Mouse (Mus musculus): Measurements from ENCODE around the gene Rplp1. TPM values are rescaled to one million over a fixed set of nuclear protein-coding genes. Genes with fewer than 3 reads are reported as not detected.

The Rplp1 gene
- total RNA-seq, 2 experiments from 2014 or later: 1,466 to 1,621 TPM

GRCm38 (mm10) chr9:61885964-61886363 is 28.4 kb downstream of the Rplp1 start:
- intact Hi-C loops (cut with DNase I; ENCODE audit: low total_unique reads): no loop called here
- no peak for DNase-seq

- no peak for DNase-seq
- intact Hi-C loops (cut with DNase I; ENCODE audit: low total_unique reads): no loop called here
Observed at GRCm38 (mm10) chr9:61884936-61885335, 29.4 kb downstream of the Rplp1 start.

GRCm38 (mm10) chr9:61884375-61884774 is 30.0 kb downstream of the Rplp1 start:
- intact Hi-C loops (cut with DNase I; ENCODE audit: low total_unique reads): no loop called here
- DNase-seq: no peak

- no peak for DNase-seq
- intact Hi-C loops (cut with DNase I; ENCODE audit: low total_unique reads): no loop called here
Observed at GRCm38 (mm10) chr9:61882179-61882578, 32.2 kb downstream of the Rplp1 start.

GRCm38 (mm10) chr9:61878889-61879288 is 35.5 kb downstream of the Rplp1 start:
- intact Hi-C loops (cut with DNase I; ENCODE audit: low total_unique reads): no loop called here
- peak; percentile 75 for DNase-seq

GRCm38 (mm10) chr9:61877373-61878112 is 36.8 kb downstream of the Rplp1 start:
- intact Hi-C loops (cut with DNase I; ENCODE audit: low total_unique reads): no loop called here
- peak; percentile 22 for DNase-seq

- DNase-seq: no peak
Observed at GRCm38 (mm10) chr9:61873325-61873724, 41.0 kb downstream of the Rplp1 start.

GRCm38 (mm10) chr9:61872246-61872941 is 41.9 kb downstream of the Rplp1 start:
- intact Hi-C loops (cut with DNase I; ENCODE audit: low total_unique reads): no loop called here

More at GRCm38 (mm10) chr9:61873325-61873724, 41.0 kb downstream of the Rplp1 start:
- intact Hi-C loops (cut with DNase I; ENCODE audit: low total_unique reads): no loop called here

GRCm38 (mm10) chr9:61871839-61872238 is 42.5 kb downstream of the Rplp1 start:
- DNase-seq: no peak
- intact Hi-C loops (cut with DNase I; ENCODE audit: low total_unique reads): no loop called here

More at GRCm38 (mm10) chr9:61872246-61872941, 41.9 kb downstream of the Rplp1 start:
- no peak for DNase-seq

- DNase-seq: no peak
- intact Hi-C loops (cut with DNase I; ENCODE audit: low total_unique reads): no loop called here
Observed at GRCm38 (mm10) chr9:61867659-61868058, 46.7 kb downstream of the Rplp1 start.

Other genes starting within 250 kb of the Rplp1 start
- 1 to 10 TPM; 7.4 to 8.7 TPM for gene Kif23, start 32.2 kb upstream of the Rplp1 start, total RNA-seq (2021)
- gene Paqr5, start 112.3 kb upstream of the Rplp1 start, total RNA-seq (2021): under 1 TPM in 1 of 2 experiments, not detected in 1; 0.12 TPM
- 10 to 100 TPM; 12.8 to 13.2 TPM for gene Glce, start 208.1 kb upstream of the Rplp1 start, total RNA-seq (2021)